Mouse (Mus musculus) brain, embryonic 14.5 days (tissue): ENCODE measurements around the gene Mprip. TPM values are rescaled to one million over a fixed set of nuclear protein-coding genes. Genes with fewer than 3 reads are reported as not detected.

ENCODE experiments used
- DNase-seq: peaks from one replicate; pipeline ENCODE4 v3.0.0-alpha.2; 2011; ENCODE audit warnings: low read depth
- CTCF ChIP-seq: fragments of 200-500 bp; IDR thresholded peaks from 2 replicates; pipeline ENCODE4 v1.5.1; 2012; ENCODE audit warnings: inconsistent platforms, mild to moderate bottlenecking, moderate library complexity, borderline replicate concordance; ENCODE audit not compliant: insufficient read depth, insufficient read length; ENCODE audit errors: extremely low read depth
- POLR2A ChIP-seq: fragments of 200-500 bp; IDR thresholded peaks from 2 replicates; pipeline ENCODE4 v1.6.1; 2012; ENCODE audit warnings: mild to moderate bottlenecking, inconsistent platforms, borderline replicate concordance; ENCODE audit not compliant: poor library complexity, insufficient read depth, insufficient read length, severe bottlenecking; ENCODE audit errors: extremely low read depth
- polyA plus RNA-seq: library from polyadenylated mRNA; depleted of rRNA; stranded (reverse); fragments of >200 nt; gene quantifications from 2 replicates; pipeline ENCODE4 v1.2.3, GENCODE M21; 2012

The Mprip gene
- polyA plus RNA-seq, 1 experiment: 146 TPM

- TF ChIP-seq POLR2A: no peak
- TF ChIP-seq CTCF: no peak
- DNase-seq: peak; percentile 65
Observed at GRCm38 (mm10) chr11:59694533-59694932, 33.4 kb downstream of the Mprip start.

- no peak for TF ChIP-seq POLR2A
- TF ChIP-seq CTCF: no peak
- no peak for DNase-seq
Observed at GRCm38 (mm10) chr11:59695550-59695949, 34.4 kb downstream of the Mprip start.

GRCm38 (mm10) chr11:59697572-59697971 is 36.5 kb downstream of the Mprip start:
- DNase-seq: no peak
- TF ChIP-seq CTCF (no peak), POLR2A (no peak)

GRCm38 (mm10) chr11:59700787-59701186 is 39.7 kb downstream of the Mprip start:
- peak; percentile 48 for DNase-seq
- TF ChIP-seq CTCF: no peak
- no peak for TF ChIP-seq POLR2A

GRCm38 (mm10) chr11:59705113-59705512 is 44.0 kb downstream of the Mprip start:
- DNase-seq: no peak
- TF ChIP-seq CTCF (no peak), POLR2A (no peak)

GRCm38 (mm10) chr11:59707481-59707880 is 46.4 kb downstream of the Mprip start:
- no peak for DNase-seq
- TF ChIP-seq POLR2A: no peak

GRCm38 (mm10) chr11:59707931-59708611 is 47.0 kb downstream of the Mprip start:
- TF ChIP-seq POLR2A: no peak
- no peak for TF ChIP-seq CTCF
- peak; percentile 90 for DNase-seq

- TF ChIP-seq CTCF (no peak), POLR2A (no peak)
- DNase-seq: no peak
Observed at GRCm38 (mm10) chr11:59715424-59715840, 54.3 kb downstream of the Mprip start.

GRCm38 (mm10) chr11:59717801-59718291 is 56.7 kb downstream of the Mprip start:
- TF ChIP-seq POLR2A (no peak), CTCF (no peak)
- no peak for DNase-seq

- TF ChIP-seq POLR2A (no peak), CTCF (no peak)
- DNase-seq: no peak
Observed at GRCm38 (mm10) chr11:59719185-59719584, 58.1 kb downstream of the Mprip start.

GRCm38 (mm10) chr11:59721385-59721784 is 60.3 kb downstream of the Mprip start:
- TF ChIP-seq CTCF (no peak), POLR2A (no peak)
- no peak for DNase-seq

- DNase-seq: no peak
- TF ChIP-seq CTCF: no peak
- no peak for TF ChIP-seq POLR2A
Observed at GRCm38 (mm10) chr11:59727204-59727603, 66.1 kb downstream of the Mprip start.
